Mouse (Mus musculus) cortical plate, adult 2 months (tissue): Measurements from ENCODE around the gene Gm20662.

Experiments
- CTCF ChIP-seq: fragments of 200-500 bp; IDR thresholded peaks from 2 replicates; pipeline ENCODE4 v1.5.1; 2011; ENCODE audit warnings: mild to moderate bottlenecking, control low read depth, low read length; ENCODE audit not compliant: insufficient read depth; ENCODE audit errors: extremely low read depth
- POLR2A ChIP-seq: fragments of 200-500 bp; IDR thresholded peaks from 2 replicates; pipeline ENCODE4 v1.6.1; 2011; ENCODE audit warnings: mild to moderate bottlenecking, low read length, control low read depth; ENCODE audit not compliant: insufficient read depth; ENCODE audit errors: extremely low read depth

DNA sequence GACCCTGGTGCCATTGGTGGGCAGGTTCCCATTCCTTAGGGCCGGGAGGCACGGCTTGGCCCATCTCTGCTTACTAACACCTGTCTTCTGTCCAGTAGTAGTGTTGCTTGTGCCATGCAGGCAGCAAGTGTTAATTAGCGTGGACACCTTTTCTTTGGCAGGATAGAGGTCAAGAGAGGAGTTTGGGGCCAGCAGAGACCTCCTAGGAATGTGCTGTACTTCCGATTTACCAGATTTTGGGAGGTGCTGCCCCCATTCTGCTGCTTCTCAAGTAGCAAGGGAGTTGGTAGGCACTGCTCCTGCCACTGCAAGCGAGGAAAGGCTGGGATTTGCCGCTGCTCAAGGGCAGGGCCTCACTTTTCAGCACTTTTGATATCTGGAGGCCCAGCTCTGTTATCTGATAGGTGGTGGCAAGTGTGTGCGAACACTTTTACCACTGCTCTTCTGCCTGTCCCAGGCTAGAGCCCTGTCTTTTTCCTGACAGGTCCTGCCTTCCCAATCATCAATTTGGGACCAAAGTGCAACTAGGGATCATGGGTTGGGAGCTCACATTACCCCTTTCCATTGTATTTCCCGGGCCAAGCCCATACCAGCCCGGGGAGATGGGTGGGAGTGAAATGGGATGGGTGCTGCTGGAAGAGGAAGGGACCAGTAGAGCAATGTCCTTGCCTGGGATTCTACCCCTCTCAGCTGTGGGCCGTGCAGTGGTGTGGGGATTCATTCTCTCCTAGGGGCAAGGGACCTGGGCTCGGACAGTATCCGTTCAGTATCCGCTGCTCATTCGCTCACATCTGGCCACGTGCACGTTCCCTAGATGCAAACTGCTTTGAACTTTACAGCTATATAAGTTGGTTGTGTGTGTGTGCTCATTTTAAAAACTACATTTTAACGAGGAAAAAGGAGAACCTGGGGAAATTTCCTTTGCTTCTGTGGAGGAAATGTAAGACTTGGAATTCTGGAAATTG is 51.7 kb downstream of the Gm20662 start:
- TF ChIP-seq CTCF (no peak), POLR2A (no peak)
